Mouse (Mus musculus): ENCODE results near the gene Plbd2. TPM values are rescaled to one million over a fixed set of nuclear protein-coding genes. Genes with fewer than 3 reads are reported as not detected.

The Plbd2 gene
- total and polyA plus RNA-seq, 2 experiments from 2014 or later, result 38.3 to 47.2 TPM

GRCm38 (mm10) chr5:120490679-120491192, 12.7 kb downstream of the Plbd2 start:
- no peaks in the 10 kb centered on the region for H3K9me3 ChIP-seq (replicated peaks; ENCODE audit: control insufficient read depth, low read length)
- H3K27me3 ChIP-seq (ENCODE audit: control insufficient read depth, insufficient read depth, low read length), result no peaks in the 10 kb centered on the region
- H3K9ac ChIP-seq (replicated peaks; ENCODE audit: low read depth, low read length), result no peak overlapping the region
- peaks cover 14% of the 10 kb centered on the region for H3K4me1 ChIP-seq (ENCODE audit: control insufficient read depth, insufficient read depth)
- WGBS, result 31% methylated on average over 8 of the region's 8 CpGs
- H3K36me3 ChIP-seq (replicated peaks; ENCODE audit: control insufficient read depth, insufficient read depth, low read length), result peaks cover 34% of the 10 kb centered on the region
- TF ChIP-seq EP300 (IDR thresholded peaks at IDR 0.05; ENCODE audit: low read depth), result no peak
- no peak for TF ChIP-seq CTCF (IDR thresholded peaks at IDR 0.05; ENCODE audit: low read depth)
- no peak overlapping the region for H3K4me3 ChIP-seq (ENCODE audit: low read depth, low read length)
- H3K27ac ChIP-seq (ENCODE audit: low read depth), result peak overlapping the region; percentile 75
- ATAC-seq (ENCODE audit: insufficient read depth, low read depth) (peak; percentile 69), DNase-seq (ENCODE audit: low spot score) (no peak)
- no peak overlapping the region for H3K4me2 ChIP-seq (ENCODE audit: low read depth, low read length)

- no peaks in the 10 kb centered on the region for H3K9me3 ChIP-seq (replicated peaks; ENCODE audit: control insufficient read depth, low read length)
- H3K27me3 ChIP-seq (ENCODE audit: control insufficient read depth, insufficient read depth, low read length), result no peaks in the 10 kb centered on the region
- no peak overlapping the region for H3K9ac ChIP-seq (replicated peaks; ENCODE audit: low read depth, low read length)
- no peak overlapping the region for H3K27ac ChIP-seq (ENCODE audit: low read depth)
- H3K4me3 ChIP-seq (ENCODE audit: low read depth, low read length), result no peak overlapping the region
- TF ChIP-seq CTCF (IDR thresholded peaks at IDR 0.05; ENCODE audit: low read depth) (no peak), EP300 (IDR thresholded peaks at IDR 0.05; ENCODE audit: low read depth) (no peak)
- no peak for DNase-seq (ENCODE audit: low spot score)
- WGBS, result 80% methylated on average over 8 of the region's 8 CpGs
- H3K4me2 ChIP-seq (ENCODE audit: low read depth, low read length), result no peak overlapping the region
- no peak for ATAC-seq (ENCODE audit: insufficient read depth, low read depth)
- H3K36me3 ChIP-seq (replicated peaks; ENCODE audit: control insufficient read depth, insufficient read depth, low read length), result peaks cover 38% of the 10 kb centered on the region
- peaks cover 14% of the 10 kb centered on the region for H3K4me1 ChIP-seq (ENCODE audit: control insufficient read depth, insufficient read depth)
Measured at GRCm38 (mm10) chr5:120487844-120488243, 15.6 kb downstream of the Plbd2 start.

DNA sequence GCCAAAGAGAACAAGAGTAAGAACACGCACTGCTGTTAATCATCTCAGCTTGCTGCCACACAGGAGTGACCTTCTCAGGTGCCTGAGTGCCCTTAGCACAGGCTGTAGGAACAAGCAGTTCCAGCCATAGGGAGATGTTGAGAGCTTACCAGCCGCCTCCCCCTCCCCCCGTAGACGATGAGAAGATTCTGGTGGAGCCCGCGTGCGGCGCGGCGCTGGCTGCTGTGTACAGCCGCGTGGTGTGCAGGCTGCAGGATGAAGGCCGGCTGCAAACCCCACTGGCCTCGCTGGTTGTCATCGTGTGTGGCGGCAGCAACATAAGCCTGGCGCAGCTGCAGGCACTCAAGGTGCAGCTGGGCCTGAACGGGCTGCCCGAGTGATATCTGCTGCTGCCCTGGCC, 20.0 kb downstream of the Plbd2 start:
- DNase-seq (ENCODE audit: low spot score) (no peak), ATAC-seq (ENCODE audit: insufficient read depth, low read depth) (no peak)
- no peak overlapping the region for H3K4me3 ChIP-seq (ENCODE audit: low read depth, low read length)
- no peak overlapping the region for H3K27ac ChIP-seq (ENCODE audit: low read depth)
- H3K9me3 ChIP-seq (replicated peaks; ENCODE audit: control insufficient read depth, low read length), result no peaks in the 10 kb centered on the region
- WGBS, result 69% methylated on average over 19 of the region's 19 CpGs
- H3K9ac ChIP-seq (replicated peaks; ENCODE audit: low read depth, low read length), result no peak overlapping the region
- no peak overlapping the region for H3K4me2 ChIP-seq (ENCODE audit: low read depth, low read length)
- peaks cover 30% of the 10 kb centered on the region for H3K36me3 ChIP-seq (replicated peaks; ENCODE audit: control insufficient read depth, insufficient read depth, low read length)
- no peaks in the 10 kb centered on the region for H3K4me1 ChIP-seq (ENCODE audit: control insufficient read depth, insufficient read depth)
- H3K27me3 ChIP-seq (ENCODE audit: control insufficient read depth, insufficient read depth, low read length), result no peaks in the 10 kb centered on the region
- TF ChIP-seq CTCF (IDR thresholded peaks at IDR 0.05; ENCODE audit: low read depth) (no peak), EP300 (IDR thresholded peaks at IDR 0.05; ENCODE audit: low read depth) (no peak)

DNA sequence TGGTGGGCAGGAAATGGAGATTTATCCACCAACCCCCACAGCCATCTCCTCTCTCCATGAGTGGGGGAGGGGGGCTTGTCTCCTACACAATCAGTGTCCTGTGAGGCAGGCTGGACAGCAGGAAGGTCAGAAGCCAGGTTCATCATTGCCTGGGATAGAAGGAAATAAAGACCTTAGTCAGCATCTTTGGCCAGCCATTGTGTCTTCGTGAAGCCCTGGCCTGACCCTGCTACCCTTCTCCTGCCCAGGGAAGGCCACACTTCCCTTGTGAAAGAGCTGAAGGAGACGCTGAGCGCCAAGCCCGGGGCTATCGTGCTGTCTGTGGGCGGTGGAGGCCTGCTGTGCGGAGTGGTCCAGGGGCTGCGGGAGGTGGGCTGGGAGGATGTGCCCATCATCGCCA, 22.2 kb downstream of the Plbd2 start:
- Histone ChIP-seq H3K4me1 (ENCODE audit: control insufficient read depth, insufficient read depth) (no peaks in the 10 kb centered on the region), H3K4me2 (ENCODE audit: low read depth, low read length) (no peak overlapping the region), H3K27me3 (ENCODE audit: control insufficient read depth, insufficient read depth, low read length) (0 out of 2 replicates have a peak, but pooled peaks cover 12% of the 10 kb centered on the region), H3K27ac (ENCODE audit: low read depth) (no peak overlapping the region), H3K36me3 (replicated peaks; ENCODE audit: control insufficient read depth, insufficient read depth, low read length) (peaks cover 11% of the 10 kb centered on the region), H3K4me3 (ENCODE audit: low read depth, low read length) (no peak overlapping the region), H3K9ac (replicated peaks; ENCODE audit: low read depth, low read length) (no peak overlapping the region), H3K9me3 (replicated peaks; ENCODE audit: control insufficient read depth, low read length) (no peaks in the 10 kb centered on the region)
- ATAC-seq (ENCODE audit: insufficient read depth, low read depth) (no peak), DNase-seq (ENCODE audit: low spot score) (no peak)
- TF ChIP-seq CTCF (IDR thresholded peaks at IDR 0.05; ENCODE audit: low read depth) (no peak), EP300 (IDR thresholded peaks at IDR 0.05; ENCODE audit: low read depth) (no peak)
- 67% methylated on average over 9 of the region's 9 CpGs for WGBS

DNA sequence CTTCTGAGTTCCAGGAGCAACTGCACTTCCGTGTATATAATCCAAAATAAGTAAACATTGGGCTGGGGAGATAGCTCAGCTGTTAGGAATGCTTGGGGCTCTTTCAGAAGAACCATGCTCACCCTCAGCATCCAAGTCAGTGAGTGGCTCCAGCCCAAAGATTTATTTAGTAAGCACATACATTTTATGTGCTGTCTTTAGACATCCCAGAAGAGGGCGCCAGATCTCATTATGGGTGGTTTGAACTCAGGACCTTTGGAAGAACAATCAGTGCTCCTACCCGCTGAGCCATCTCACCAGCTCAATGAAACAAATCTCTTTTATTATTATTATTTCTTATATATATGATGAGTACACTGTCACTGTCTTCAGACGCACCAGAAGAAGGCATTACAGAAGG, 23.9 kb downstream of the Plbd2 start:
- no peak overlapping the region for H3K27ac ChIP-seq (ENCODE audit: low read depth)
- TF ChIP-seq EP300 (IDR thresholded peaks at IDR 0.05; ENCODE audit: low read depth) (no peak), CTCF (IDR thresholded peaks at IDR 0.05; ENCODE audit: low read depth) (no peak)
- no peak overlapping the region for H3K4me2 ChIP-seq (ENCODE audit: low read depth, low read length)
- no peaks in the 10 kb centered on the region for H3K4me1 ChIP-seq (ENCODE audit: control insufficient read depth, insufficient read depth)
- DNase-seq (ENCODE audit: low spot score) (no peak), ATAC-seq (ENCODE audit: insufficient read depth, low read depth) (no peak)
- no peak overlapping the region for H3K9ac ChIP-seq (replicated peaks; ENCODE audit: low read depth, low read length)
- H3K4me3 ChIP-seq (ENCODE audit: low read depth, low read length), result no peak overlapping the region
- peaks cover 1% of the 10 kb centered on the region; the same call in 1 of the 2 replicates for H3K36me3 ChIP-seq (replicated peaks; ENCODE audit: control insufficient read depth, insufficient read depth, low read length)
- H3K9me3 ChIP-seq (replicated peaks; ENCODE audit: control insufficient read depth, low read length), result no peaks in the 10 kb centered on the region
- 59% methylated on average over 4 of the region's 4 CpGs for WGBS
- H3K27me3 ChIP-seq (ENCODE audit: control insufficient read depth, insufficient read depth, low read length), result 0 out of 2 replicates have a peak, but pooled peaks cover 12% of the 10 kb centered on the region

- no peaks in the 10 kb centered on the region for H3K36me3 ChIP-seq (replicated peaks; ENCODE audit: control insufficient read depth, insufficient read depth, low read length)
- TF ChIP-seq EP300 (IDR thresholded peaks at IDR 0.05; ENCODE audit: low read depth), result no peak
- TF ChIP-seq CTCF (IDR thresholded peaks at IDR 0.05; ENCODE audit: low read depth), result no peak
- H3K4me3 ChIP-seq (ENCODE audit: low read depth, low read length), result no peak overlapping the region
- DNase-seq (ENCODE audit: low spot score), result no peak
- H3K9me3 ChIP-seq (replicated peaks; ENCODE audit: control insufficient read depth, low read length), result no peaks in the 10 kb centered on the region
- no peak for ATAC-seq (ENCODE audit: insufficient read depth, low read depth)
- no peaks in the 10 kb centered on the region for H3K4me1 ChIP-seq (ENCODE audit: control insufficient read depth, insufficient read depth)
- no peak overlapping the region for H3K4me2 ChIP-seq (ENCODE audit: low read depth, low read length)
- no peak overlapping the region for H3K27ac ChIP-seq (ENCODE audit: low read depth)
- 90% methylated on average over 5 of the region's 5 CpGs for WGBS
- H3K9ac ChIP-seq (replicated peaks; ENCODE audit: low read depth, low read length), result no peak overlapping the region
- 0 out of 2 replicates have a peak, but pooled peaks cover 12% of the 10 kb centered on the region for H3K27me3 ChIP-seq (ENCODE audit: control insufficient read depth, insufficient read depth, low read length)
Measured at GRCm38 (mm10) chr5:120477993-120478392, 25.4 kb downstream of the Plbd2 start.
